Mouse (Mus musculus) hindbrain, embryonic 16.5 days (tissue): Measurements from ENCODE around the gene Gm44805. TPM values are rescaled to one million over a fixed set of nuclear protein-coding genes. Genes with fewer than 3 reads are reported as not detected.

Experiments used
- ATAC-seq: fragments of 200-750 bp; cut with Nextera tagmentation; 2 replicates; pipeline ENCODE4 v1.8.0; 2017; ENCODE audit warnings: moderate TSS enrichment, moderate library complexity
- H3K27ac ChIP-seq: fragments of 300-500 bp; sonication (generic); 2 replicates; pipeline ENCODE4 v1.5.1; 2014; ENCODE audit warnings: low read depth, mild to moderate bottlenecking, control low read depth, low read length, moderate library complexity
- H3K27me3 ChIP-seq: fragments of 300-500 bp; sonication (generic); replicated peaks from 2 replicates; pipeline ENCODE4 v1.6.1; 2014; ENCODE audit warnings: low read length; ENCODE audit not compliant: control insufficient read depth, insufficient read depth
- H3K36me3 ChIP-seq: fragments of 300-500 bp; sonication (generic); 2 replicates; pipeline ENCODE4 v1.6.1; 2014; ENCODE audit warnings: mild to moderate bottlenecking, low read length, moderate library complexity, mixed read lengths; ENCODE audit not compliant: control insufficient read depth, insufficient read depth
- H3K4me1 ChIP-seq: fragments of 300-500 bp; sonication (generic); 2 replicates; pipeline ENCODE4 v1.6.1; 2014; ENCODE audit warnings: low read depth, low read length; ENCODE audit not compliant: control insufficient read depth, insufficient read depth
- H3K4me2 ChIP-seq: fragments of 300-500 bp; sonication (generic); 2 replicates; pipeline ENCODE4 v1.6.1; 2014; ENCODE audit warnings: mild to moderate bottlenecking, low read length, control low read depth, moderate library complexity
- H3K4me3 ChIP-seq: fragments of 300-500 bp; sonication (generic); 2 replicates; pipeline ENCODE4 v1.5.1; 2014; ENCODE audit warnings: mild to moderate bottlenecking, low read length, control low read depth, moderate library complexity
- H3K9ac ChIP-seq: fragments of 300-500 bp; sonication (generic); 2 replicates; pipeline ENCODE4 v1.6.1; 2014; ENCODE audit warnings: low read depth, mild to moderate bottlenecking, control low read depth, low read length, moderate library complexity
- H3K9me3 ChIP-seq: fragments of 300-500 bp; sonication (generic); 2 replicates; pipeline ENCODE4 v1.6.1; 2014; ENCODE audit warnings: mild to moderate bottlenecking, low read length, moderate library complexity; ENCODE audit not compliant: control insufficient read depth
- WGBS: fragments of 180-500 bp; shearing (Covaris S2); extraction: QIAGEN DNeasy Blood & Tissue Kit; methylation state at CpG from one replicate; pipeline ENCODE4 v1.1.7; 2014; 5-methylcytosine and 5-hydroxymethylcytosine counted together
- polyA plus RNA-seq: library from polyadenylated mRNA; unstranded; fragments of >200 nt; fragmentation: Nextera tagmentation; extraction: Ambion mirVana; gene quantifications from 2 replicates; pipeline ENCODE4 v1.2.1, GENCODE M21; 2015

Gene Gm44805
- polyA plus RNA-seq, 1 experiment from 2014 or later: not detected

DNA sequence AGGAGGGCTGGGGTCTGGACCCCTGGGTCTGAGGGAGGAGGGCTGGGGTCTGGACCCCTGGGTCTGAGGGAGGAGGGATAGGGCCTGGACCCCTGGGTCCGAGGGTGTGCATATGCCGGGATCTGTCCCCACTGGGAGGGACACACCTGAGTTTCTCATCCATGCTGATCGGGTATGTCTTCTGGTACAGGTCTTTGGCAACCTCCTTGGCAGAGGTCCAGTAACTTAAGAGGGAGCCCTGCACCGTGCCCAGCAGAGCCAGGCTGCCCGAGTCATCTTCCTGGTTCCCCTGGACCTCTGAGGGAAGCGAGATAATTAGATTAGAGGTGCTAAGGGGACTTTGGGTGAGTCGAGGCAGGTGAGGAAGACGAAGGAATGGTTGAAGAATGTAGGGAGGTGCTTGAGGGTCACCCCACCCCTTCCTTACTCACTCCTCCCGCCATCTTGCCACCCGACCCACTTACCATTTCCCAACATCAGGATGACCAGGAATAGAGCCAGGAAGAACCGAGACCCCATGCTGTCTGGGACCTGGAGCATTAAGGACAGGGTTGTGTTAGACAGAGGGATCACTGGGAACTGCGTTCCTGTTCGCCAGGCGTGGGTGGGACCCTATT, 8.0 kb downstream of the Gm44805 start:
- no peaks in the 10 kb centered on the region for H3K27me3 ChIP-seq
- no peak for ATAC-seq
- no peak overlapping the region for H3K4me3 ChIP-seq
- H3K4me1 ChIP-seq: 0 out of 2 replicates have a peak, but pooled peaks cover 2% of the 10 kb centered on the region
- no peak overlapping the region for H3K9ac ChIP-seq
- no peak overlapping the region for H3K27ac ChIP-seq
- no peaks in the 10 kb centered on the region for H3K36me3 ChIP-seq
- 69% methylated on average over 14 of the region's 14 CpGs for WGBS
- no peak overlapping the region for H3K4me2 ChIP-seq
- H3K9me3 ChIP-seq: no peaks in the 10 kb centered on the region

DNA sequence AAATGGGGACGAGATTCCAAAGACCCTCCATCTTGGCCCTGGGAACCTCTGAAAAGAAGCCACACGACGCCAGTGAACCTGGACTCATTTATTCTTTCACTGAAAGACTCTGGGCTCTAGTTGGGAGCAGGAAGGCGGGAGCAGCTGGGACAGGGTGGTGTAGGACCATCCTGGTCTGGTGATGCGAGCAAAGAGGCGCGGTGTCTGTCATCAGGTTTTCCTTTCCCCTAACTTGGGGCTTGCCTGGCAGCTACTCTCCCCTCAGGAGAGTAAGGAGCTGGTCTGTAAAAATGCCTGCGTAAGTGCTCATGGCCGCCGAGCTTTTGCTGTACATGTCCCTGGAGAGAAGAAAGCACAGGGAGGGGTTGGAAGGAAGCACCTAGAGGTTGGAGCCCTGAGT, 9.7 kb downstream of the Gm44805 start:
- WGBS: 64% methylated on average over 10 of the region's 10 CpGs
- no peaks in the 10 kb centered on the region for H3K27me3 ChIP-seq

DNA sequence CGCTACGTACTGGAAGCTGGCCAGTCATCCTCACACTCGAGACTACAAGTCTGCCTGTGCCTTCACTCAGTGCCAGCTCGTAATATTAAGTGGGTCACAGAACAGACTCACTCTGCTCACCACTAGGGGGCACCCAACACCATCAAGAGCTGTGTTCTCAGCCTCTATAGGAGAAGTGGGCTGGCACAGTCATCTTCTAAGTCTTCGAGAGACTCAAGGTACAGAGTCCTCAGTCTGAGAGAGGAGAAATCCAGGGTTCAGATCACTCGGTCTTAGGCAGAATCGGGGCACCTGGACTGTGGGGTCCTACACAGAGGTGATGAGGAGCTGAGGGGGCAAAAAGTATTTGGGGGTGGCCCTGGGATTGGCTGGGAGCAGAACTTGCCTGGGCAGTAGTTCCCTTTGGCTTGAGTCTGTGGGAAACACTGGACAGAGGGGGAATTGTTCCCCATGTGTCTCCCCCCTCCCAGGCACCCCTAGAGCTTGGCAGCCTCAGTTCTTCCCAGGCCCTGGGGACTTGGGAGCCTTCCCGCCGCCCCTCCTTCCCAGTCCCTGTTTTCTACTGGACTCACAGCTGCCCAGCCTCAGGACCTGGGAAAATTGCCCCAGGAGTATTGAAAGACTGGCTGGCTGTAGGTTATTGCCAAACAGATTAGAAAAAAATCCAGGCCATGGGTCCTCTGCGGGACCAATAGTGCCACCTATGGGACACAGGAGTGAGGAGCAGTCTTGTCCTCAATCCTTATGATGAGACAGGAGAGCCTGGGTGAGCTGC, 12.1 kb downstream of the Gm44805 start:
- peak overlapping the region; percentile 31; the same call in 1 of the 2 replicates for H3K9ac ChIP-seq
- peak; percentile 79 for ATAC-seq
- H3K9me3 ChIP-seq: no peaks in the 10 kb centered on the region
- WGBS: 5% methylated on average over 10 of the region's 10 CpGs
- H3K4me3 ChIP-seq: no peak overlapping the region
- peaks cover 8% of the 10 kb centered on the region for H3K4me1 ChIP-seq
- peak overlapping the region; percentile 72 for H3K27ac ChIP-seq
- H3K4me2 ChIP-seq: peak overlapping the region; percentile 39
- no peaks in the 10 kb centered on the region for H3K36me3 ChIP-seq
- no peaks in the 10 kb centered on the region for H3K27me3 ChIP-seq

More for the DNA sequence above, 9.7 kb downstream of the Gm44805 start:
- no peak for ATAC-seq
- Histone ChIP-seq H3K36me3 (no peaks in the 10 kb centered on the region), H3K4me2 (no peak overlapping the region), H3K4me3 (no peak overlapping the region), H3K27ac (no peak overlapping the region), H3K9me3 (no peaks in the 10 kb centered on the region), H3K4me1 (0 out of 2 replicates have a peak, but pooled peaks cover 2% of the 10 kb centered on the region), H3K9ac (no peak overlapping the region)

DNA sequence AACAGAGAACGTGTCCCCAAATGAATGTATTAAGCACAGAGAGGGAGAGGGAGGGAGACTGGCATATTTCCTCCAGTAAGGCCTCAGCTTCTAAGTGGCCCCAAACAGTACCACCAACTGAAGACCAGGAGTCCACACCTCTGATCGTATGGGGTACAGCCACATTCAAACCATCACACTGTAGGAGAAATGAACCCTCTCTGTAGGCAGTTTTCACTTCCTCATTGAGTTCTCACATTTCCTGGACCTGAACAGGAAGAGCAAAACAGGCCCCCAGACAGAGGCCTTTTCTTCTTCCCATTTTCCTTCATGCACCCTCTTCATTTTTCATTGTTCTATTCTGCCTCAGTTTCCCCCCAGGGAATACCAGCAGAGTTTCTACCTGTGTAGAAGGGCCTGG, 13.8 kb downstream of the Gm44805 start:
- peaks cover 19% of the 10 kb centered on the region for H3K4me1 ChIP-seq
- WGBS: 83% methylated on average over 2 of the region's 2 CpGs
- ATAC-seq: no peak
- H3K4me3 ChIP-seq: no peak overlapping the region
- no peak overlapping the region for H3K27ac ChIP-seq
- no peaks in the 10 kb centered on the region for H3K27me3 ChIP-seq
- no peak overlapping the region for H3K4me2 ChIP-seq
- H3K36me3 ChIP-seq: no peaks in the 10 kb centered on the region
- no peaks in the 10 kb centered on the region for H3K9me3 ChIP-seq
- H3K9ac ChIP-seq: no peak overlapping the region

DNA sequence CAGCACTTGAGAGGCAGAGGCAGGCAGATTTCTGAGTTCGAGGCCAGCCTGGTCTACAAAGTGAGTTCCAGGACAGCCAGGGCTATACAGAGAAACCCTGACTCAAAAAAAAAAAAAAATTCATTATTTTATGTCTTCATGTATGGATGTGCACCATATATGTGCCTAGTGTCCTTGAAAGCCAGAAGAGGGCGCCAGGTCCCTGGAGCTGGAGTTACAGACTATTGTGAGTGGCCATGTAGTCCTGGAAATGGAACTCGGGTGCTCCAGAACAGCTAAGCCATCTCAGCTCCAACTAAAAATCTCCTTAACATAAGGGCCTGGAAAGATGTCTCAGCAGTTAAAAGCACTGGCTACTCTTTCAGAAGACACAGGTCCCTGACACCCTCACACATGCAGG, 14.5 kb downstream of the Gm44805 start:
- no peak for ATAC-seq
- Histone ChIP-seq H3K9ac (no peak overlapping the region), H3K4me3 (no peak overlapping the region), H3K36me3 (no peaks in the 10 kb centered on the region), H3K27ac (no peak overlapping the region), H3K4me2 (no peak overlapping the region), H3K4me1 (peaks cover 19% of the 10 kb centered on the region), H3K27me3 (no peaks in the 10 kb centered on the region), H3K9me3 (no peaks in the 10 kb centered on the region)
- WGBS: 65% methylated on average over 3 of the region's 3 CpGs

- Histone ChIP-seq H3K4me3 (peak within 1 kb of the TSS; percentile 95), H3K27ac (peak within 1 kb of the TSS; percentile 88), H3K4me1 (peaks cover 19% of the 10 kb centered on the region), H3K27me3 (no peaks in the 10 kb centered on the region), H3K36me3 (no peaks in the 10 kb centered on the region), H3K9me3 (no peaks in the 10 kb centered on the region), H3K4me2 (peak within 1 kb of the TSS; percentile 86), H3K9ac (peak within 1 kb of the TSS; percentile 96)
- ATAC-seq: peak; percentile 81
- WGBS: under 1% methylated on average over 63 of the region's 63 CpGs
Observed at GRCm38 (mm10) chr7:19664955-19665841, 16.0 kb downstream of the Gm44805 start, which contains the start of gene Clptm1. Gene Clptm1, minus strand, starts transcription at chr7:19665033.

GRCm38 (mm10) chr7:19664455-19664954, 16.7 kb downstream of the Gm44805 start:
- peaks cover 19% of the 10 kb centered on the region for H3K4me1 ChIP-seq
- no peaks in the 10 kb centered on the region for H3K27me3 ChIP-seq
- under 1% methylated on average over 33 of the region's 37 CpGs for WGBS
- H3K36me3 ChIP-seq: no peaks in the 10 kb centered on the region
- peak; percentile 53 for ATAC-seq
- H3K9me3 ChIP-seq: no peaks in the 10 kb centered on the region
- H3K4me3 ChIP-seq: peak overlapping the region; percentile 95
- peak overlapping the region; percentile 86 for H3K4me2 ChIP-seq
- H3K9ac ChIP-seq: peak overlapping the region; percentile 96
- H3K27ac ChIP-seq: peak overlapping the region; percentile 72

- Histone ChIP-seq H3K36me3 (no peaks in the 10 kb centered on the region), H3K9me3 (no peaks in the 10 kb centered on the region), H3K4me3 (peak overlapping the region; percentile 95), H3K9ac (peak overlapping the region; percentile 96), H3K27ac (no peak overlapping the region), H3K27me3 (no peaks in the 10 kb centered on the region), H3K4me2 (peak overlapping the region; percentile 86), H3K4me1 (peaks cover 18% of the 10 kb centered on the region)
- 15% methylated on average over 8 of the region's 8 CpGs for WGBS
- ATAC-seq: no peak
Observed at GRCm38 (mm10) chr7:19663940-19664339, 17.3 kb downstream of the Gm44805 start.
